Mouse (Mus musculus) cortical plate, adult 2 months (tissue): Measurements from ENCODE around the gene Fam57a.

Experiments used
- CTCF ChIP-seq: fragments of 200-500 bp; IDR thresholded peaks from 2 replicates; pipeline ENCODE4 v1.5.1; 2011; ENCODE audit warnings: mild to moderate bottlenecking, control low read depth, low read length; ENCODE audit not compliant: insufficient read depth; ENCODE audit errors: extremely low read depth
- POLR2A ChIP-seq: fragments of 200-500 bp; IDR thresholded peaks from 2 replicates; pipeline ENCODE4 v1.6.1; 2011; ENCODE audit warnings: mild to moderate bottlenecking, low read length, control low read depth; ENCODE audit not compliant: insufficient read depth; ENCODE audit errors: extremely low read depth

- no peak for TF ChIP-seq CTCF
- TF ChIP-seq POLR2A = no peak
Measured at GRCm38 (mm10) chr11:76252036-76252435, 72.6 kb downstream of the Fam57a start.
